Mouse (Mus musculus) gastrocnemius, postnatal 36 days (tissue): ENCODE measurements around the gene Dhx8. TPM values are rescaled to one million over a fixed set of nuclear protein-coding genes. Genes with fewer than 3 reads are reported as not detected.
A peak's percentile ranks its signal among the peaks of the same experiment; 100 is the strongest.

ENCODE experiments used
- DNase-seq, 2 experiments: peaks; one replicate each; pipeline ENCODE4 v3.0.0; 2022
- intact Hi-C: fragments of 180-260 bp; cut with DNase I; formaldehyde crosslinking; loops from one replicate; pipeline ENCODE4 v1.15.1; 2025
- total RNA-seq, 2 experiments: library from RNA; stranded (reverse); gene quantifications; 2 replicates each; pipeline ENCODE4 v1.2.3; 2021

Gene Dhx8
- total RNA-seq, 2 experiments from 2014 or later: 11.9 to 13.1 TPM

GRCm38 (mm10) chr11:101787432-101787831 is 54.7 kb downstream of the Dhx8 start:
- intact Hi-C loops: no loop called here
- no peak for DNase-seq

GRCm38 (mm10) chr11:101790811-101791526 is 58.2 kb downstream of the Dhx8 start:
- intact Hi-C loops: no loop called here
- DNase-seq: no peak

- intact Hi-C loops: no loop called here
- DNase-seq: no peak
These were observed 64.6 kb downstream of the Dhx8 start for GRCm38 (mm10) chr11:101797355-101797754.

- intact Hi-C loops: no loop called here
These were observed 65.4 kb downstream of the Dhx8 start for GRCm38 (mm10) chr11:101798083-101798482.

GRCm38 (mm10) chr11:101801386-101801785 is 68.7 kb downstream of the Dhx8 start:
- intact Hi-C loops: no loop called here
- DNase-seq: no peak

More at GRCm38 (mm10) chr11:101798083-101798482, 65.4 kb downstream of the Dhx8 start:
- DNase-seq: no peak

GRCm38 (mm10) chr11:101805113-101805704 is 72.5 kb downstream of the Dhx8 start:
- intact Hi-C loops: no loop called here
- no peak for DNase-seq

GRCm38 (mm10) chr11:101806741-101807140 is 74.0 kb downstream of the Dhx8 start:
- intact Hi-C loops: no loop called here
- no peak for DNase-seq

- no peak for DNase-seq
- intact Hi-C loops: no loop called here
These were observed 74.5 kb downstream of the Dhx8 start for GRCm38 (mm10) chr11:101807266-101807665.

- intact Hi-C loops: no loop called here
- no peak for DNase-seq
These were observed 76.5 kb downstream of the Dhx8 start for GRCm38 (mm10) chr11:101809060-101809828.

GRCm38 (mm10) chr11:101813259-101813658 is 80.5 kb downstream of the Dhx8 start:
- intact Hi-C loops: loop anchor here (1.0 to 5.0 kb wide), 3 partner anchors 51 to 154 kb away; partner anchors contain the start of gene Sost
- DNase-seq: peak; percentile 76 to 78

- intact Hi-C loops: loop anchor here (5.0 kb wide), 2 partner anchors 52 to 153 kb away; partner anchors contain the start of gene Sost
These were observed 81.8 kb downstream of the Dhx8 start for GRCm38 (mm10) chr11:101814375-101815102.

GRCm38 (mm10) chr11:101815103-101816085 is 82.7 kb downstream of the Dhx8 start:
- DNase-seq: no peak
- intact Hi-C loops: no loop called here

More at GRCm38 (mm10) chr11:101814375-101815102, 81.8 kb downstream of the Dhx8 start:
- peak; percentile 75 to 81 for DNase-seq

Other genes with a start within 250 kb of the Dhx8 start
- under 1 TPM; 0.31 to 0.57 TPM for gene Brca1, start 181.0 kb upstream of the Dhx8 start, total RNA-seq
- 10 to 100 TPM; 54.0 to 61.6 TPM for gene Nbr1, start 180.8 kb upstream of the Dhx8 start, total RNA-seq
- 1 to 10 TPM in 1 of 2 experiments, under 1 TPM in 1; 0.96 to 1.8 TPM for gene Tmem106a, start 150.7 kb upstream of the Dhx8 start, total RNA-seq
- not detected for gene Gm11634, start 133.7 kb upstream of the Dhx8 start, total RNA-seq
- gene Rdm1, start 105.7 kb upstream of the Dhx8 start, total RNA-seq: 10 to 100 TPM; 22.4 to 24.3 TPM
- 1 to 10 TPM; 4.7 to 9.3 TPM for gene Arl4d, start 67.4 kb upstream of the Dhx8 start, total RNA-seq
- 1 to 10 TPM; 4.9 to 5.1 TPM for gene Etv4, start 52.5 kb downstream of the Dhx8 start, total RNA-seq
- 1 to 10 TPM; 3.1 to 3.5 TPM for gene Meox1, start 161.5 kb downstream of the Dhx8 start, total RNA-seq
- gene Sost, start 234.1 kb downstream of the Dhx8 start, total RNA-seq: not detected